Mouse (Mus musculus) cortical plate, adult 2 months (tissue): ENCODE measurements around the gene Fgfr2.

ENCODE experiments used
- CTCF ChIP-seq: fragments of 200-500 bp; IDR thresholded peaks from 2 replicates; pipeline ENCODE4 v1.5.1; 2011; ENCODE audit warnings: mild to moderate bottlenecking, control low read depth, low read length; ENCODE audit not compliant: insufficient read depth; ENCODE audit errors: extremely low read depth
- POLR2A ChIP-seq: fragments of 200-500 bp; IDR thresholded peaks from 2 replicates; pipeline ENCODE4 v1.6.1; 2011; ENCODE audit warnings: mild to moderate bottlenecking, low read length, control low read depth; ENCODE audit not compliant: insufficient read depth; ENCODE audit errors: extremely low read depth

GRCm38 (mm10) chr7:130471045-130471444 is 2652.1 kb downstream of the Fgfr2 start:
- TF ChIP-seq POLR2A (no peak), CTCF (no peak)
